Mouse (Mus musculus): ENCODE data around the gene Hspa12a. TPM values are rescaled to one million over a fixed set of nuclear protein-coding genes. Genes with fewer than 3 reads are reported as not detected.

Hspa12a gene
- polyA plus RNA-seq, 1 experiment, result 6.6 TPM

DNA sequence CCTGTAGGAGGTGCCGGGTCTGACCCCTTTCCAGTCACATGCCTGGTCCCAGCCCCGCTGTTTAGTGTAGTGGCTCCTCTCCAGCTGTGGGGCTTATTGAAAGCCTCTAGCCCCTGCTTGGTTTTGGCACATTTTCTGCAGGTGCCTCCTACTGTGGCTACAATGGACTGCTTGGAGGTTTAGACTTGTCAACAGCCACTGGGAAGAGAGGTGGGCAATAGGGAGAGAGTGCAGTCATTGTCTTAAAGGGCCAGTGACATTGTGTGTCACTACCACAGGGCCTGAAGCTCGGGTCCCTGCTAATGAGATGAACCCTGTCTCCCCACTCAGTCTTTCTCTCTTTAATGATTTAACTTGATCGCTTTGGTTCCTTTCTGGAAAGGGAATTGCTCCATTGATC is 10.4 kb downstream of the Hspa12a start:
- no peak overlapping the region for H3ac ChIP-seq (ENCODE audit: control insufficient read depth, insufficient read length)
- no peaks in the 10 kb centered on the region for H3K27me3 ChIP-seq (ENCODE audit: control insufficient read depth, insufficient read depth, insufficient read length)
- no peaks in the 10 kb centered on the region for H3K36me3 ChIP-seq (ENCODE audit: control insufficient read depth, insufficient read depth)
- H3K4me2 ChIP-seq (ENCODE audit: low read depth), result no peak overlapping the region
- no peak overlapping the region for H3K4me3 ChIP-seq
- TF ChIP-seq MYOD1 (IDR thresholded peaks at IDR 0.05; ENCODE audit: control insufficient read depth in 1 of 3, insufficient read length in 2 of 3, low read depth in 2 of 3), result no peak
- TF ChIP-seq POLR2A (IDR thresholded peaks at IDR 0.05; ENCODE audit: insufficient read length, low read depth), result no peak
- TF ChIP-seq POLR2AphosphoS2 (IDR thresholded peaks at IDR 0.05; ENCODE audit: insufficient read length, low read depth), result no peak
- no peak for TF ChIP-seq USF1 (IDR thresholded peaks at IDR 0.05; ENCODE audit: low read depth)
- no peak for TF ChIP-seq MYOG (IDR thresholded peaks at IDR 0.05; ENCODE audit: control insufficient read depth in 1 of 3, insufficient read depth in 1 of 3, insufficient read length in 2 of 3, low read depth in 2 of 3)
- no peak for TF ChIP-seq CEBPB (IDR thresholded peaks at IDR 0.05; ENCODE audit: insufficient read depth, poor library complexity, severe bottlenecking)
- TF ChIP-seq SRF (IDR thresholded peaks at IDR 0.05; ENCODE audit: control insufficient read depth, insufficient read length, low read depth), result no peak
- TF ChIP-seq REST (IDR thresholded peaks at IDR 0.05; ENCODE audit: insufficient read depth, insufficient read length), result no peak
- TF ChIP-seq TCF12 (IDR thresholded peaks at IDR 0.05; ENCODE audit: insufficient read depth, poor library complexity, severe bottlenecking), result no peak
- no peak for TF ChIP-seq MAX (IDR thresholded peaks at IDR 0.05; ENCODE audit: low read depth)
- TF ChIP-seq TCF3 (IDR thresholded peaks at IDR 0.05; ENCODE audit: insufficient read length, low read depth), result no peak
- TF ChIP-seq E2F4 (IDR thresholded peaks at IDR 0.05; ENCODE audit: insufficient read depth), result no peak
- H3K79me2 ChIP-seq (ENCODE audit: control insufficient read depth, insufficient read depth), result no peaks in the 10 kb centered on the region

DNA sequence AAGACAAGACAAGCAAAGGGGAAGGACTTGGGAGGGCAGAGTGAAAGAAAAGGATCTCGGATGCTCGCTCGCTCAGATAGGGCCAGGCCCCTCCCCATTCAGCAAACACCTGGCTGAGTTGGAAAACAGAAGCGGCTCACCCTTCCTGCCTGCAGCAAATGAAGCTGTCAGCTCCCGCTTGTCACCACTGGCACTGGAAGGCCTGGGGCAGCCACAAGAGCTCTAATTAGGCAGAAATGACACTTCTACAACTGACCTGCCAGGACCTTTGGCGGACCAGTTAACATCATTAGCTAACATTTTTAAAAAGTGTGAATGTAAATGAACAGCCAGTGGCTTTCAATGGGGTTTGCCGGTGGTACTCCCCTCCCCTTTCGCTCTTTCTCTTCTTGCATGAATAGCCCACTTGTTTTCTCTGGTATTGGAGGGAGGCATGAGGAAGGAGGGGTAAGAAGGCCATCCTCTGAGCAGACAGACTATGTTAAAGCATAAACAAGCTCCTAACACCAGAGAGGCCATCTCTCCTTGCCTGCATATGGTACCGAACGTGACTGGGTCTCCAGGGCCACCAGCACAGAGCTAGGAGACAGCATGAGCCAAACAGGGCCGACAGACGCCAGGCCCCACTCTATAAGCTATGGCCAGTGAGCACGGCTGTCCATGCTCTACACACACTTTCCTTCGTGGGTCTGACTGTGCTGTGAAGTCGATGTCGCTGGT is 12.2 kb downstream of the Hspa12a start:
- H3K36me3 ChIP-seq (ENCODE audit: control insufficient read depth, insufficient read depth), result no peaks in the 10 kb centered on the region
- TF ChIP-seq MYOG (IDR thresholded peaks at IDR 0.05; ENCODE audit: control insufficient read depth in 1 of 3, insufficient read depth in 1 of 3, insufficient read length in 2 of 3, low read depth in 2 of 3), result no peak
- TF ChIP-seq TCF12 (IDR thresholded peaks at IDR 0.05; ENCODE audit: insufficient read depth, poor library complexity, severe bottlenecking), result no peak
- no peak for TF ChIP-seq POLR2A (IDR thresholded peaks at IDR 0.05; ENCODE audit: insufficient read length, low read depth)
- H3K4me3 ChIP-seq, result no peak overlapping the region
- no peaks in the 10 kb centered on the region for H3K27me3 ChIP-seq (ENCODE audit: control insufficient read depth, insufficient read depth, insufficient read length)
- H3ac ChIP-seq (ENCODE audit: control insufficient read depth, insufficient read length), result no peak overlapping the region
- H3K79me2 ChIP-seq (ENCODE audit: control insufficient read depth, insufficient read depth), result no peaks in the 10 kb centered on the region
- no peak overlapping the region for H3K4me2 ChIP-seq (ENCODE audit: low read depth)

DNA sequence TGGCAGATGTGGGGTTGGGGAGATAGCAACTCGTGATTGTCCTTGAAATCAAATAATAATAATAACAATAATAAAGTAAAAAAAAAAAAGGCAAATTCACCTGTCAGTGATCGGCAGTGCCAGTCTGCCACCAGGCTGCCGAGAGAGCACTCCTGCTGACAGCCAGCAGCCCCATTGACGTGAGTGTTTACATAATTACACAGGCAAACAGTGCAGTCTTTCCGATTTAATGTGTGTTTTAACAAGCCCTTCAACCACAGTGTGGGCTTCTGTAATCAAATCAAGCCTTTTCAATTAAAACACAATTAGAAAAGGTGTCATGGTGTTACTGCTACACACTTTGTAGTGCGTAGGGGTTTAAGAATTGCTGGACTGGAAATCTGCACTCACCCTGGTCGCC is 24.3 kb downstream of the Hspa12a start:
- Histone ChIP-seq H3K4me2 (ENCODE audit: low read depth) (peak overlapping the region; percentile 53), H3K36me3 (ENCODE audit: control insufficient read depth, insufficient read depth) (no peaks in the 10 kb centered on the region), H3ac (ENCODE audit: control insufficient read depth, insufficient read length) (no peak overlapping the region), H3K4me3 (no peak overlapping the region), H3K27me3 (ENCODE audit: control insufficient read depth, insufficient read depth, insufficient read length) (no peaks in the 10 kb centered on the region), H3K79me2 (ENCODE audit: control insufficient read depth, insufficient read depth) (no peaks in the 10 kb centered on the region)
- TF ChIP-seq MAX (IDR thresholded peaks at IDR 0.05; ENCODE audit: low read depth) (no peak), TCF3 (IDR thresholded peaks at IDR 0.05; ENCODE audit: insufficient read length, low read depth) (no peak), MYOG (IDR thresholded peaks at IDR 0.05; ENCODE audit: control insufficient read depth in 1 of 3, insufficient read depth in 1 of 3, insufficient read length in 2 of 3, low read depth in 2 of 3) (no peak), CEBPB (IDR thresholded peaks at IDR 0.05; ENCODE audit: insufficient read depth, poor library complexity, severe bottlenecking) (no peak), SRF (IDR thresholded peaks at IDR 0.05; ENCODE audit: control insufficient read depth, insufficient read length, low read depth) (no peak), REST (IDR thresholded peaks at IDR 0.05; ENCODE audit: insufficient read depth, insufficient read length) (no peak), USF1 (IDR thresholded peaks at IDR 0.05; ENCODE audit: low read depth) (no peak)

DNA sequence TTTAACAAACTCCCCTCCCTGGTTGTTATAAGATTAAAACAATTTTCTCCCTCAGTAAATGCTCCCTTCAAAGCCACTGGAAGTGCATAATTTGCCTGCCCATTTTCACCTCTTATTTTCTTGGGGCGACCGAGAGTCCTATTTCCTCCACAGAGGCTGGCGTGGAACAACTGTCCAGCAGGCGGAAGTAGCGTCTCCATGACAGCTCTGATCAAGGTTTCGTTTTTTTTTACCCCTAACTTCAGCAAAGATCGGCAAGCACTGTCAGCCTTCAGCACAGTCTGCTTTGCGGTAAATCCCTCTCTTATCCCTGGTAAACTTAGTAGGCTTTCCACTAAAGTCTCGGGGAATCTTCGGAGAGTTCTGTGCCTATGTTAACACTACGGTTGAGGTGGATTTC is 24.9 kb downstream of the Hspa12a start:
- TF ChIP-seq POLR2AphosphoS2 (IDR thresholded peaks at IDR 0.05; ENCODE audit: insufficient read length, low read depth), result no peak
- TF ChIP-seq E2F4 (IDR thresholded peaks at IDR 0.05; ENCODE audit: insufficient read depth), result no peak
- no peak for TF ChIP-seq TCF3 (IDR thresholded peaks at IDR 0.05; ENCODE audit: insufficient read length, low read depth)
- no peak for TF ChIP-seq MYOG (IDR thresholded peaks at IDR 0.05; ENCODE audit: control insufficient read depth in 1 of 3, insufficient read depth in 1 of 3, insufficient read length in 2 of 3, low read depth in 2 of 3)
- TF ChIP-seq MYOD1 (IDR thresholded peaks at IDR 0.05; ENCODE audit: control insufficient read depth in 1 of 3, insufficient read length in 2 of 3, low read depth in 2 of 3), result no peak
- no peak for TF ChIP-seq POLR2A (IDR thresholded peaks at IDR 0.05; ENCODE audit: insufficient read length, low read depth)
- no peak for TF ChIP-seq SRF (IDR thresholded peaks at IDR 0.05; ENCODE audit: control insufficient read depth, insufficient read length, low read depth)
- TF ChIP-seq REST (IDR thresholded peaks at IDR 0.05; ENCODE audit: insufficient read depth, insufficient read length), result no peak
- TF ChIP-seq MAX (IDR thresholded peaks at IDR 0.05; ENCODE audit: low read depth), result no peak
- no peak for TF ChIP-seq USF1 (IDR thresholded peaks at IDR 0.05; ENCODE audit: low read depth)
- no peak for TF ChIP-seq TCF12 (IDR thresholded peaks at IDR 0.05; ENCODE audit: insufficient read depth, poor library complexity, severe bottlenecking)
- no peak for TF ChIP-seq CEBPB (IDR thresholded peaks at IDR 0.05; ENCODE audit: insufficient read depth, poor library complexity, severe bottlenecking)

DNA sequence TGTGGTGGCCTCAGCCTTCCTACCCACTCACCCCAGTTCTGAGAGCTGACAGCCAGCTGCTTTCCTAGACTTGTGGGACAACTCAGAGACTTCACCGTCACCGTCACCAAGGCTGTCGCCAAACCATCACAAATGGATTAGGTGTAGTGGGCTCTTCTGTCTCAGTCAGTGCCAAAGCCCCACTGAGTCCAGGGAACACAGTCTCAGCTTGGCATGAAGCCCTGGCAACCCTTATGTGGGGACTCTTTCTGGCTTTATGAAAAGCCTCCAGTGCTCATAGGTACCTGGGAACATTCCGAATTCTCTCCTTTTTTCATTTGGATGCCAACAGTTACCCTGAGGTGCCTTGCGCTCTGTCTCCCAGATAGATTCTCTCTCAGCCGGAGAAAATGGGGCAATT is 30.2 kb downstream of the Hspa12a start:
- Histone ChIP-seq H3ac (ENCODE audit: control insufficient read depth, insufficient read length) (no peak overlapping the region), H3K4me2 (ENCODE audit: low read depth) (no peak overlapping the region), H3K36me3 (ENCODE audit: control insufficient read depth, insufficient read depth) (no peaks in the 10 kb centered on the region), H3K4me3 (no peak overlapping the region), H3K27me3 (ENCODE audit: control insufficient read depth, insufficient read depth, insufficient read length) (peaks cover 4% of the 10 kb centered on the region), H3K79me2 (ENCODE audit: control insufficient read depth, insufficient read depth) (no peaks in the 10 kb centered on the region)
- no peak for TF ChIP-seq MYOG (IDR thresholded peaks at IDR 0.05; ENCODE audit: control insufficient read depth in 1 of 3, insufficient read depth in 1 of 3, insufficient read length in 2 of 3, low read depth in 2 of 3)
- no peak for TF ChIP-seq POLR2A (IDR thresholded peaks at IDR 0.05; ENCODE audit: insufficient read length, low read depth)
- no peak for TF ChIP-seq POLR2AphosphoS2 (IDR thresholded peaks at IDR 0.05; ENCODE audit: insufficient read length, low read depth)
- TF ChIP-seq MYOD1 (IDR thresholded peaks at IDR 0.05; ENCODE audit: control insufficient read depth in 1 of 3, insufficient read length in 2 of 3, low read depth in 2 of 3), result no peak
- no peak for TF ChIP-seq USF1 (IDR thresholded peaks at IDR 0.05; ENCODE audit: low read depth)
- TF ChIP-seq SRF (IDR thresholded peaks at IDR 0.05; ENCODE audit: control insufficient read depth, insufficient read length, low read depth), result no peak
- TF ChIP-seq TCF3 (IDR thresholded peaks at IDR 0.05; ENCODE audit: insufficient read length, low read depth), result no peak
- TF ChIP-seq TCF12 (IDR thresholded peaks at IDR 0.05; ENCODE audit: insufficient read depth, poor library complexity, severe bottlenecking), result no peak
- TF ChIP-seq CEBPB (IDR thresholded peaks at IDR 0.05; ENCODE audit: insufficient read depth, poor library complexity, severe bottlenecking), result no peak
- no peak for TF ChIP-seq E2F4 (IDR thresholded peaks at IDR 0.05; ENCODE audit: insufficient read depth)
- no peak for TF ChIP-seq MAX (IDR thresholded peaks at IDR 0.05; ENCODE audit: low read depth)
- TF ChIP-seq REST (IDR thresholded peaks at IDR 0.05; ENCODE audit: insufficient read depth, insufficient read length), result no peak

More for the DNA sequence above, 24.9 kb downstream of the Hspa12a start:
- Histone ChIP-seq H3K36me3 (ENCODE audit: control insufficient read depth, insufficient read depth) (no peaks in the 10 kb centered on the region), H3K27me3 (ENCODE audit: control insufficient read depth, insufficient read depth, insufficient read length) (no peaks in the 10 kb centered on the region), H3K4me2 (ENCODE audit: low read depth) (peak overlapping the region; percentile 53), H3ac (ENCODE audit: control insufficient read depth, insufficient read length) (no peak overlapping the region), H3K4me3 (no peak overlapping the region), H3K79me2 (ENCODE audit: control insufficient read depth, insufficient read depth) (no peaks in the 10 kb centered on the region)

Data from myocyte (in vitro differentiated cells).